ENCODE assay signal across 12 mouse cellular contexts in the genomic region with DNA sequence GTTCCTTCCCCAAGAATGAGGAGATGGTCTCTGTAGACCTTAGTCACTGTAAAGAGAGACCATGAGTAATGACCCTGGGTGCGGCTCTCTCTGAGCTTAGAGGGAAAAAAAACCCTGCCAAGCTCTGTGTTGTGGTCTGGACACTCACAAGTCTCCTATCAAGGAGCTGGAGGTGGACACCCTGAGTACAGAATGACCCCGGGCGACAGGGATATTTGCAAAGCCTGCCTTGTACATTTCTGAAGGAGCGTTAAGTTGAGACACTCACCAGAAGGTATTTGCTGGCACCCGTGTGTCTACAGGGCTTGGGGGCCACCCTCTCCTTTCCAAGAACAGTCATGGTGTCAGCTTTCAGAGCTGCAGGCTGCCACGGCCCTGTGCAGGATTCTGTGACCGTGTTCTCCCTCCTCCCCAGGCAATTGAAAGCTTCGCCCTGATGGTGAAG. TPM values are rescaled to one million over a fixed set of nuclear protein-coding genes. Genes with fewer than 3 reads are reported as not detected.
DNase-seq lines count a peak whose midpoint lies in the region; ATAC-seq and TF ChIP-seq lines count a peak whose summit lies in the region.
"Had no signal": no experiment of that assay in that cellular context is flagged by ENCODE, and none has a peak within 500 bp of the region (broad histone marks: within the 10 kb centered on the region; RNA-seq: fewer than 3 reads in every experiment).

No protein-coding gene starts in this region.

- H3K27me3 ChIP-seq in kidney, embryonic 16.5 days (ENCODE audit: insufficient read depth, low read length), result no peaks in the 10 kb centered on the region
- no peaks in the 10 kb centered on the region for H3K27me3 ChIP-seq in limb, embryonic 11.5 days (ENCODE audit: control insufficient read depth, insufficient read depth, low read length)
- H3K27me3 ChIP-seq in stomach, embryonic 14.5 days (ENCODE audit: control insufficient read depth, insufficient read depth, low read length), result no peaks in the 10 kb centered on the region
- H3K27me3 ChIP-seq in forebrain, embryonic 13.5 days, result no peaks in the 10 kb centered on the region
- no peaks in the 10 kb centered on the region for H3K27me3 ChIP-seq in forebrain, postnatal 0 days (ENCODE audit: insufficient read depth, low read length)

- no peak overlapping the region for H3K4me3 ChIP-seq in kidney, embryonic 16.5 days (ENCODE audit: low read length)
- no peak overlapping the region for H3K4me3 ChIP-seq in limb, embryonic 11.5 days (ENCODE audit: low read depth, low read length)
- H3K4me3 ChIP-seq in stomach, embryonic 14.5 days (ENCODE audit: low read depth, low read length), result no peak overlapping the region
- H3K4me3 ChIP-seq in forebrain, embryonic 13.5 days, result no peak overlapping the region
- H3K4me3 ChIP-seq in forebrain, postnatal 0 days (ENCODE audit: low read depth, low read length), result no peak overlapping the region
- H3K4me3 ChIP-seq: heart, adult 2 months had no signal

- peak overlapping the region; percentile 27; the same call in 1 of the 2 replicates for H3K27ac ChIP-seq in kidney, embryonic 16.5 days (ENCODE audit: low read length)
- no peak overlapping the region for H3K27ac ChIP-seq in limb, embryonic 11.5 days (replicated peaks; ENCODE audit: low read depth, low read length)
- peak overlapping the region; percentile 15; the same call in 1 of the 2 replicates for H3K27ac ChIP-seq in stomach, embryonic 14.5 days (ENCODE audit: low read length)
- no peak overlapping the region for H3K27ac ChIP-seq in forebrain, embryonic 13.5 days
- no peak overlapping the region for H3K27ac ChIP-seq in forebrain, postnatal 0 days (ENCODE audit: low read depth, low read length)
- H3K27ac ChIP-seq: heart, adult 2 months had no signal

- ATAC-seq in kidney, embryonic 16.5 days (ENCODE audit: low FRiP score, low TSS enrichment), result peak; percentile 59; the same call in 1 of the 2 replicates
- no peak for ATAC-seq in limb, embryonic 11.5 days (ENCODE audit: insufficient number of reproducible peaks, low FRiP score, low TSS enrichment, low read depth)
- no peak for ATAC-seq in stomach, embryonic 14.5 days (ENCODE audit: insufficient number of reproducible peaks, insufficient read depth, low FRiP score, low read depth)
- no peak for ATAC-seq in forebrain, embryonic 13.5 days
- ATAC-seq in forebrain, postnatal 0 days, result no peak

- H3K36me3 ChIP-seq in kidney, embryonic 16.5 days (ENCODE audit: insufficient read depth, low read length), result peaks cover 19% of the 10 kb centered on the region
- H3K36me3 ChIP-seq in limb, embryonic 11.5 days (ENCODE audit: control insufficient read depth, insufficient read depth, low read length), result peaks cover 2% of the 10 kb centered on the region; the same call in 1 of the 2 replicates
- peaks cover 9% of the 10 kb centered on the region for H3K36me3 ChIP-seq in stomach, embryonic 14.5 days (ENCODE audit: control insufficient read depth, insufficient read depth, low read length)
- H3K36me3 ChIP-seq in forebrain, embryonic 13.5 days (ENCODE audit: poor library complexity, severe bottlenecking), result peaks cover 79% of the 10 kb centered on the region
- peaks cover 84% of the 10 kb centered on the region for H3K36me3 ChIP-seq in forebrain, postnatal 0 days (ENCODE audit: insufficient read depth)

- WGBS in kidney, embryonic 16.5 days, result 23% methylated on average over 8 of the region's 8 CpGs
- 18% methylated on average over 8 of the region's 8 CpGs for WGBS in limb, embryonic 11.5 days
- 37% methylated on average over 8 of the region's 8 CpGs for WGBS in stomach, embryonic 14.5 days
- 81% methylated on average over 8 of the region's 8 CpGs for WGBS in forebrain, embryonic 13.5 days
- 81% methylated on average over 8 of the region's 8 CpGs for WGBS in forebrain, postnatal 0 days

- H3K4me1 ChIP-seq in kidney, embryonic 16.5 days (ENCODE audit: insufficient read depth, low read length), result peaks cover 15% of the 10 kb centered on the region
- H3K4me1 ChIP-seq in limb, embryonic 11.5 days (ENCODE audit: control insufficient read depth, insufficient read depth, low read length), result peaks cover 11% of the 10 kb centered on the region; the same call in 1 of the 2 replicates
- peaks cover 22% of the 10 kb centered on the region; the same call in 1 of the 2 replicates for H3K4me1 ChIP-seq in stomach, embryonic 14.5 days (ENCODE audit: control insufficient read depth, insufficient read depth, low read length)
- peaks cover 4% of the 10 kb centered on the region; the same call in 1 of the 2 replicates for H3K4me1 ChIP-seq in forebrain, embryonic 13.5 days
- H3K4me1 ChIP-seq in forebrain, postnatal 0 days (ENCODE audit: insufficient read depth), result no peaks in the 10 kb centered on the region

- no peaks in the 10 kb centered on the region for H3K9me3 ChIP-seq in kidney, embryonic 16.5 days (ENCODE audit: low read length)
- H3K9me3 ChIP-seq in limb, embryonic 11.5 days (ENCODE audit: control insufficient read depth, low read length), result no peaks in the 10 kb centered on the region
- H3K9me3 ChIP-seq in stomach, embryonic 14.5 days (ENCODE audit: control insufficient read depth, low read depth, low read length), result no peaks in the 10 kb centered on the region
- no peaks in the 10 kb centered on the region for H3K9me3 ChIP-seq in forebrain, embryonic 13.5 days (replicated peaks)
- H3K9me3 ChIP-seq in forebrain, postnatal 0 days (ENCODE audit: low read length), result no peaks in the 10 kb centered on the region

- no peak for DNase-seq in kidney, postnatal 25 days
- peak; percentile 34 to 38 for DNase-seq in gastrocnemius, adult 8-10 months (ENCODE audit: low spot score in 2 of 2)
- peak; percentile 38 for DNase-seq in limb, embryonic 11.5 days (ENCODE audit: low spot score)
- no peak for DNase-seq in forebrain, postnatal 0 days
- no peak for DNase-seq in right cerebral cortex, postnatal 10 days (ENCODE audit: low spot score in 2 of 2)
- DNase-seq: cerebellum, postnatal 10 days had no signal

- H3K9ac ChIP-seq in kidney, embryonic 16.5 days (replicated peaks; ENCODE audit: low read length), result no peak overlapping the region
- H3K9ac ChIP-seq in limb, embryonic 11.5 days (ENCODE audit: low read length), result no peak overlapping the region
- H3K9ac ChIP-seq in stomach, embryonic 14.5 days (replicated peaks; ENCODE audit: low read depth, low read length), result no peak overlapping the region
- H3K9ac ChIP-seq in forebrain, embryonic 13.5 days, result no peak overlapping the region
- no peak overlapping the region for H3K9ac ChIP-seq in forebrain, postnatal 0 days

- no peak for TF ChIP-seq CTCF in forebrain, postnatal 0 days (IDR thresholded peaks at IDR 0.05; ENCODE audit: low read depth)

- H3K4me2 ChIP-seq in kidney, embryonic 16.5 days (replicated peaks; ENCODE audit: low read depth, low read length), result no peak overlapping the region
- no peak overlapping the region for H3K4me2 ChIP-seq in limb, embryonic 11.5 days (ENCODE audit: low read depth, severe bottlenecking)
- no peak overlapping the region for H3K4me2 ChIP-seq in stomach, embryonic 14.5 days (replicated peaks; ENCODE audit: low read depth, low read length)
- H3K4me2 ChIP-seq in forebrain, embryonic 13.5 days, result no peak overlapping the region
- no peak overlapping the region for H3K4me2 ChIP-seq in forebrain, postnatal 0 days (ENCODE audit: low read depth)

RNA-seq across cellular contexts. Expression of gene F7, which starts 29.0 kb away (rescaled TPM):
- 0.15 and 0.19 TPM in 2 replicates for polyA plus RNA-seq in kidney, embryonic 16.5 days (2015; fragmentation: Nextera tagmentation; extraction: Ambion mirVana)
- not detected for total RNA-seq in gastrocnemius, adult 8-10 months (2022)
- not detected in 2 replicates for polyA plus RNA-seq in limb, embryonic 11.5 days (2014; fragmentation: Nextera tagmentation; extraction: Ambion mirVana)
- not detected in 2 replicates for polyA plus RNA-seq in stomach, embryonic 14.5 days (2014; fragmentation: Nextera tagmentation; extraction: Ambion mirVana)
- polyA plus RNA-seq in forebrain, embryonic 13.5 days (2015; fragmentation: Nextera tagmentation; extraction: Ambion mirVana), result 0.09 and 0.15 TPM in 2 replicates
- total RNA-seq in forebrain, postnatal 0 days (2014; rRNA removed), result 0.08 and 0.33 TPM in 2 replicates
- 0.08 and 0.15 TPM in 2 replicates for polyA plus RNA-seq in forebrain, postnatal 0 days (2015; fragmentation: Nextera tagmentation; extraction: Ambion mirVana)
- total RNA-seq: CH12.LX had no signal

RNA-seq across cellular contexts. Expression of gene F10, which starts 40.3 kb away (rescaled TPM):
- polyA plus RNA-seq in kidney, embryonic 16.5 days (2015; fragmentation: Nextera tagmentation; extraction: Ambion mirVana), result 3.9 and 4.0 TPM in 2 replicates
- total RNA-seq in gastrocnemius, adult 8-10 months (2022), result not detected
- polyA plus RNA-seq in limb, embryonic 11.5 days (2014; fragmentation: Nextera tagmentation; extraction: Ambion mirVana), result 0.67 and 1.1 TPM in 2 replicates
- polyA plus RNA-seq in stomach, embryonic 14.5 days (2014; fragmentation: Nextera tagmentation; extraction: Ambion mirVana), result 0.88 and 1.4 TPM in 2 replicates
- 0.35 TPM in 2 replicates for polyA plus RNA-seq in forebrain, embryonic 13.5 days (2015; fragmentation: Nextera tagmentation; extraction: Ambion mirVana)
- total RNA-seq in forebrain, postnatal 0 days (2014; rRNA removed), result 0.15 and 0.33 TPM in 2 replicates
- 0.16 and 0.25 TPM in 2 replicates for polyA plus RNA-seq in forebrain, postnatal 0 days (2015; fragmentation: Nextera tagmentation; extraction: Ambion mirVana)
- total RNA-seq: CH12.LX; left cerebral cortex, postnatal 14 days had no signal

Comparison
In these comparisons a context has a peak if more than half of its experiments do, and no peak if none do; other contexts are left out.
1. H3K27ac ChIP-seq: peak in kidney, embryonic 16.5 days (single experiment) and stomach, embryonic 14.5 days (single experiment); none in limb, embryonic 11.5 days (single experiment), forebrain, embryonic 13.5 days (single experiment) and forebrain, postnatal 0 days (single experiment).
2. DNase-seq: peak in gastrocnemius, adult 8-10 months (2 of 2) and limb, embryonic 11.5 days (single experiment); none in kidney, postnatal 25 days (0 of 2), forebrain, postnatal 0 days (single experiment) and right cerebral cortex, postnatal 10 days (0 of 2).